ENCODE assay signal across 15 mouse cellular contexts in the genomic region with DNA sequence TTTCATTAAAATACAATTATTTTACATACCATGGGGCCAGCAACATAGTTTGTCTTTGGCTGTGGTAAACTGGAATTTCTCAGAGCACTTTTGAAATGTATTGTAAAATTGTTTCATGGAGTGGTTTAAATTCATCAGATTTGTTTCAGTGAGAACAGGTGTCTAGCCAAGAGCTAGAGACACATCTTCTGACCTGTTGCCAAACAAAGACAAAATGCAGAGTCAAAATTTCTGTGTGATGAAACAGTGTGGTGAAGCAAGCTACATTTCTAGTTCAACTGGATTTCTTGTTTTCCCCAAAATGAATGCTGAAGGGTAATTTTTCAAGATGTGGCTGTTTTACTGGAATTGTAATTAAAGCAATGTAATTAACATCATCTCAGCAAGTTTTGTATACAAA.
DNase-seq lines count a peak whose midpoint lies in the region; ATAC-seq lines count a peak whose summit lies in the region.
"Had no signal": no experiment of that assay in that cellular context is flagged by ENCODE, and none has a peak within 500 bp of the region (broad histone marks: within the 10 kb centered on the region; RNA-seq: fewer than 3 reads in every experiment).

No protein-coding gene starts in this region.

- peak; percentile 69 for DNase-seq in cerebellum, adult 9-10 months
- DNase-seq in cerebellum, postnatal 25 days: no peak
- no peak for DNase-seq in frontal cortex, postnatal 25 days (ENCODE audit: low spot score in 2 of 2)
- DNase-seq in brain, adult 2 months (ENCODE audit: low read depth, low spot score): peak; percentile 80
- DNase-seq in right cerebral cortex, postnatal 4 days: no peak
- DNase-seq: adrenal gland, adult 2 months; adrenal gland, postnatal 10 days; adrenal gland, postnatal 25 days; cerebellum, adult 11 months; cerebellum, adult 8-10 months; cerebellum, postnatal 10 days; forebrain, postnatal 0 days had no signal

- peak; percentile 64 for ATAC-seq in frontal cortex, adult (ENCODE audit: low TSS enrichment)
- ATAC-seq: forebrain, embryonic 13.5 days; forebrain, embryonic 15.5 days; forebrain, postnatal 0 days had no signal

Comparison
In these comparisons a context has a peak if more than half of its experiments do, and no peak if none do; other contexts are left out.
1. DNase-seq: peak in cerebellum, adult 9-10 months (single experiment) and brain, adult 2 months (single experiment); none in cerebellum, postnatal 25 days (0 of 2), frontal cortex, postnatal 25 days (0 of 2) and right cerebral cortex, postnatal 4 days (single experiment).